8 mouse cellular contexts compared by ENCODE assay signal in the genomic region with DNA sequence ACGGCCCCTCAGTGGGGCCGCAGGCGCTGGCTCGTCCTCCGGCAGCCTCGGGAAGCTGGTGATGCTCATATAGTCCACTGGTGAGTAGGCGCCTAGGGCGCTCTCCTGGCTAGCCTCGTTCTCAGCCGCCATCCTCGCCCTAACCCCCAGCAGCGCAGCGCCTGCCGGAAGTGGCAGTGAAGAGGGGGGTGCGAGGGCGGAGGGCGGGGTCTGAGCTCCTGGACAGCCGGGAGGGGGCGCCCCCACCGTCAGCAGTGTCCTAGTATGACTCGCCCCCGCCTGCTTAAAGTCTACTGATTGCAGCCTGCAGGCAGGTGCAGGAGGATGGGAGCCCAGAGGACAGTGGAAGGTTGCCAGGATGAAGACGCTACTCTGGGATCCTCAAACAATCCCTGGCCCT. TPM values are rescaled to one million over a fixed set of nuclear protein-coding genes. Genes with fewer than 3 reads are reported as not detected.
DNase-seq lines count a peak whose midpoint lies in the region; ATAC-seq lines count a peak whose summit lies in the region.

No protein-coding gene starts in this region.

- H3K4me3 ChIP-seq in forebrain, embryonic 10.5 days: peak overlapping the region; percentile 64
- H3K4me3 ChIP-seq in heart, embryonic 15.5 days: peak overlapping the region; percentile 43
- H3K4me3 ChIP-seq in liver, embryonic 11.5 days (ENCODE audit: low read depth, low read length): peak overlapping the region; percentile 40

- H3K27me3 ChIP-seq in forebrain, embryonic 10.5 days (ENCODE audit: poor library complexity, severe bottlenecking): peaks cover 29% of the 10 kb centered on the region
- H3K27me3 ChIP-seq in heart, embryonic 15.5 days: peaks cover 26% of the 10 kb centered on the region
- H3K27me3 ChIP-seq in liver, embryonic 11.5 days (replicated peaks; ENCODE audit: control insufficient read depth, insufficient read depth, low read length): peaks cover 23% of the 10 kb centered on the region

- no peaks in the 10 kb centered on the region for H3K36me3 ChIP-seq in forebrain, embryonic 10.5 days (replicated peaks)
- H3K36me3 ChIP-seq in heart, embryonic 15.5 days: no peaks in the 10 kb centered on the region
- no peaks in the 10 kb centered on the region for H3K36me3 ChIP-seq in liver, embryonic 11.5 days (ENCODE audit: control insufficient read depth, insufficient read depth, low read length)

- peaks cover 35% of the 10 kb centered on the region for H3K4me1 ChIP-seq in forebrain, embryonic 10.5 days
- H3K4me1 ChIP-seq in heart, embryonic 15.5 days (replicated peaks): peaks cover 21% of the 10 kb centered on the region
- peaks cover 10% of the 10 kb centered on the region; the same call in 1 of the 2 replicates for H3K4me1 ChIP-seq in liver, embryonic 11.5 days (replicated peaks; ENCODE audit: control insufficient read depth, insufficient read depth, low read length)

- peak; percentile 42 for DNase-seq in 3T3-L1 (ENCODE audit: low read depth, low spot score)
- peak; percentile 37 to 43 for DNase-seq in adrenal gland, postnatal 4 days (ENCODE audit: low spot score in 2 of 2)
- DNase-seq in forebrain, embryonic 10.5 days (ENCODE audit: extremely low spot score, low spot score): peak; percentile 56
- peak; percentile 78 for DNase-seq in kidney, postnatal 14 days
- DNase-seq in liver, embryonic 11.5 days (ENCODE audit: low spot score): peak; percentile 55
- peak; percentile 88 for DNase-seq in naive thymus-derived CD4-positive, alpha-beta T cell, adult 2 months (ENCODE audit: low read depth)
- DNase-seq in spleen, postnatal 36 days (ENCODE audit: low spot score in 2 of 2): peak; percentile 72 to 78

- no peak for ATAC-seq in heart, embryonic 15.5 days (replicated peaks; ENCODE audit: insufficient number of reproducible peaks, insufficient read depth, low FRiP score, low read depth)
- no peak for ATAC-seq in liver, embryonic 11.5 days (replicated peaks; ENCODE audit: low FRiP score)

- peak overlapping the region; percentile 75 for H3K4me2 ChIP-seq in heart, embryonic 15.5 days
- H3K4me2 ChIP-seq in liver, embryonic 11.5 days: peak overlapping the region; percentile 68

- H3K9ac ChIP-seq in heart, embryonic 15.5 days: peak overlapping the region; percentile 37
- peak overlapping the region; percentile 46; the same call in 1 of the 2 replicates for H3K9ac ChIP-seq in liver, embryonic 11.5 days (ENCODE audit: low read depth, low read length)

- WGBS in forebrain, embryonic 10.5 days: under 1% methylated on average over 23 of the region's 23 CpGs
- WGBS in heart, embryonic 15.5 days: 2% methylated on average over 23 of the region's 23 CpGs
- 4% methylated on average over 23 of the region's 23 CpGs for WGBS in liver, embryonic 11.5 days

- peak overlapping the region; percentile 83 for H3K27ac ChIP-seq in forebrain, embryonic 10.5 days
- no peak overlapping the region for H3K27ac ChIP-seq in heart, embryonic 15.5 days
- H3K27ac ChIP-seq in liver, embryonic 11.5 days (ENCODE audit: low read depth, low read length): no peak overlapping the region

- H3K9me3 ChIP-seq in forebrain, embryonic 10.5 days: no peaks in the 10 kb centered on the region
- H3K9me3 ChIP-seq in heart, embryonic 15.5 days (replicated peaks): no peaks in the 10 kb centered on the region
- no peaks in the 10 kb centered on the region for H3K9me3 ChIP-seq in liver, embryonic 11.5 days (ENCODE audit: control insufficient read depth, low read length)

RNA-seq across cellular contexts. Expression of gene Acss2, which starts 3.1 kb away (rescaled TPM):
- 10 to 100 TPM; 20.5 to 26.1 TPM for total RNA-seq in adrenal gland, postnatal 4 days (2021)
- polyA plus RNA-seq in forebrain, embryonic 10.5 days (2016; fragmentation: Nextera tagmentation; extraction: Ambion mirVana): 13.1 and 14.3 TPM in 2 replicates
- 20.0 and 22.5 TPM in 2 replicates for polyA plus RNA-seq in heart, embryonic 15.5 days (2015; fragmentation: Nextera tagmentation; extraction: Ambion mirVana)
- 27.7 and 28.5 TPM in 2 replicates for polyA plus RNA-seq in liver, embryonic 11.5 days (2014; fragmentation: Nextera tagmentation; extraction: Ambion mirVana)

RNA-seq across cellular contexts. Expression of gene Ggt7, which starts 3.4 kb away (rescaled TPM):
- 1 to 10 TPM; 7.5 to 8.2 TPM for total RNA-seq in adrenal gland, postnatal 4 days (2021)
- 9.8 and 10.9 TPM in 2 replicates for polyA plus RNA-seq in forebrain, embryonic 10.5 days (2016; fragmentation: Nextera tagmentation; extraction: Ambion mirVana)
- polyA plus RNA-seq in heart, embryonic 15.5 days (2015; fragmentation: Nextera tagmentation; extraction: Ambion mirVana): 1.1 and 2.4 TPM in 2 replicates
- 1.0 and 1.3 TPM in 2 replicates for polyA plus RNA-seq in liver, embryonic 11.5 days (2014; fragmentation: Nextera tagmentation; extraction: Ambion mirVana)

RNA-seq across cellular contexts. Expression of gene Ncoa6, which starts 41.0 kb away (rescaled TPM):
- total RNA-seq in adrenal gland, postnatal 4 days (2021): 10 to 100 TPM; 54.8 to 65.8 TPM
- 22.9 and 23.7 TPM in 2 replicates for polyA plus RNA-seq in forebrain, embryonic 10.5 days (2016; fragmentation: Nextera tagmentation; extraction: Ambion mirVana)
- polyA plus RNA-seq in heart, embryonic 15.5 days (2015; fragmentation: Nextera tagmentation; extraction: Ambion mirVana): 12.0 and 14.5 TPM in 2 replicates
- polyA plus RNA-seq in liver, embryonic 11.5 days (2014; fragmentation: Nextera tagmentation; extraction: Ambion mirVana): 19.9 and 20.7 TPM in 2 replicates
